Mouse (Mus musculus): ENCODE measurements around the gene Ocel1.

DNA sequence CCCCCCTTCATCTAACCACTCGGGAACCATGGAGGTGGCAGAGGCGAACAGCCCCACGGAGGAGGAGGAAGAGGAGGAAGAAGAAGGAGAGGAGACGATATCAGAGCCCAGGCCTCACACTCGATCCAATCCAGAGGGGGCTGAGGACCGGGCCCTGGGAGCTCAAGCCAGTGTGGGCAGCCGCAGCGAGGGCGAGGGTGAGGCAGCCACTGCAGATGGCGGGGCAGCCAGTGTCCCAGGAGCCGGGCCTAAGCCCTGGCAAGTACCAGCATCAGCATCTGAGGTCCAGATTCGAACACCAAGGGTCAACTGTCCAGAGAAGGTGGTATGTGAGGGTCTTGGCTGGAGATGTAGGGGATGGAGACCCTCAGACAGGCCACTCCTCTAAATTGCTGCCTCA, 26.6 kb downstream of the Ocel1 start:
- TF ChIP-seq POLR2A (IDR thresholded peaks at IDR 0.05; ENCODE audit: control insufficient read depth, low read depth, low read length) = no peak
- no peak for TF ChIP-seq CTCF (IDR thresholded peaks at IDR 0.05; ENCODE audit: control insufficient read depth, insufficient read depth, insufficient replicate concordance, low read depth, low read length)

Data from testis, adult 2 months (tissue).